Mouse (Mus musculus) regulatory T cell (primary cell): ENCODE data around the gene Vmn2r75.
"Not testable (repeated sequence)": the region's sequence is repeated elsewhere in the genome, so short reads cannot be mapped to it uniquely, and the experiment has no call there.

ENCODE experiments used
- in situ Hi-C: fragments of 300-600 bp; cut with MboI, MseI; formaldehyde crosslinking; loops from one replicate; pipeline ENCODE4 v1.15.1; 2025; ENCODE audit warnings: high pct_unique_total_duplicates

Gene Vmn2r75

DNA sequence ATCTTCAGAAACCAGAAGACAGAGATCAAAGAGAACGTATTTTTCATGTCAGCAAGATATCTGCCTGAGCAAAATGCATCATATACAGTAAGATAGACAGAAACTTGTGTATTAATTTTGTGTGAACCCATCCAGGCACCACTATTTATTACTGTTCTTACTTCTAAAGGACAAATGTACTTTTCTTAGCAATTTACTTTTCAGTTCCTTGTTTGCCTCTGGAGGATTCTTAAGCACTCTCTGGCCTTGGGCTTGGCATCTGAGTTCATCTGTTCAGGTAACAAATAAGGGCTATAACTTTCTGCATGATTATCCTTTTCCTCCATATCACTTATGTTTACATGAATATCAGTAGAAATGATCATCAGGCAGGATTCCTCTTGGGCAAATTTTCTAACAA, at the start of gene Vmn2r75:
Gene Vmn2r75, minus strand, starts transcription at position 101 of the 400 bp plus-strand sequence.
- in situ Hi-C loops, result not testable (repeated sequence)

GRCm38 (mm10) chr7:86211345-86211744, 39.8 kb upstream of the Vmn2r75 start:
- in situ Hi-C loops, result no loop called here
